Mouse (Mus musculus) C2C12 (cell line): ENCODE data around the gene Josd2. TPM values are rescaled to one million over a fixed set of nuclear protein-coding genes. Genes with fewer than 3 reads are reported as not detected.

Source experiments
- H3K27me3 ChIP-seq: one replicate; pipeline ENCODE4 v1.6.1; 2011; ENCODE audit not compliant: control insufficient read depth, insufficient read depth, insufficient read length
- H3K36me3 ChIP-seq: one replicate; pipeline ENCODE4 v1.6.1; 2011; ENCODE audit not compliant: control insufficient read depth, insufficient read depth
- H3K4me3 ChIP-seq: one replicate; pipeline ENCODE4 v1.5.1; 2011; ENCODE audit warnings: mild to moderate bottlenecking, control low read depth; ENCODE audit not compliant: poor library complexity, insufficient read depth, severe bottlenecking
- H3K79me2 ChIP-seq: one replicate; pipeline ENCODE4 v1.6.1; 2011; ENCODE audit not compliant: control insufficient read depth, insufficient read depth
- H3K79me3 ChIP-seq: one replicate; pipeline ENCODE4 v1.6.1; 2011; ENCODE audit warnings: low read depth, control low read depth
- H3ac ChIP-seq: one replicate; pipeline ENCODE3; 2011; ENCODE audit warnings: low read depth; ENCODE audit not compliant: control insufficient read depth, insufficient read length
- CEBPB ChIP-seq: IDR thresholded peaks from one replicate; pipeline ENCODE4 v1.6.1; 2011; ENCODE audit warnings: low read depth, mild to moderate bottlenecking, control low read depth, moderate library complexity
- CTCF ChIP-seq: IDR thresholded peaks from one replicate; pipeline ENCODE4 v1.5.1; 2011; ENCODE audit not compliant: control insufficient read depth, insufficient read depth, insufficient read length
- FOSL1 ChIP-seq: IDR thresholded peaks from one replicate; pipeline ENCODE4 v1.8.0; 2011; ENCODE audit warnings: mild to moderate bottlenecking, low read length; ENCODE audit not compliant: poor library complexity, insufficient read depth, severe bottlenecking
- MAX ChIP-seq: IDR thresholded peaks from one replicate; pipeline ENCODE4 v1.6.1; 2011; ENCODE audit warnings: mild to moderate bottlenecking, control low read depth
- MYOD1 ChIP-seq: IDR thresholded peaks from one replicate; pipeline ENCODE4 v1.6.1; 2011; ENCODE audit warnings: low read depth; ENCODE audit not compliant: control insufficient read depth, insufficient read length
- MYOG ChIP-seq: IDR thresholded peaks from one replicate; pipeline ENCODE4 v1.6.1; 2011; ENCODE audit not compliant: control insufficient read depth, insufficient read length; ENCODE audit errors: extremely low read depth
- USF1 ChIP-seq: IDR thresholded peaks from one replicate; pipeline ENCODE4 v1.6.1; 2011; ENCODE audit warnings: low read depth, mild to moderate bottlenecking, control low read depth, moderate library complexity
- polyA plus RNA-seq: library from polyadenylated mRNA; unstranded; fragments of >200 nt; fragmentation: generic; extraction: Trizol; gene quantifications from one replicate; pipeline ENCODE4 v1.2.1, GENCODE M21; 2012; ENCODE audit warnings: missing spikeins

Gene Josd2
- polyA plus RNA-seq, 1 experiment = 77.5 TPM

GRCm38 (mm10) chr7:44484841-44485571 lies 17.2 kb downstream of the Josd2 start:
- TF ChIP-seq CTCF (peak; percentile 71), USF1 (no peak)
- Histone ChIP-seq H3K4me3 (no peak overlapping the region), H3K36me3 (no peaks in the 10 kb centered on the region), H3K79me3 (no peaks in the 10 kb centered on the region), H3K79me2 (no peaks in the 10 kb centered on the region), H3K27me3 (no peaks in the 10 kb centered on the region), H3ac (no peak overlapping the region)

- no peaks in the 10 kb centered on the region for H3K79me3 ChIP-seq
- no peak overlapping the region for H3ac ChIP-seq
- TF ChIP-seq CTCF = no peak
- TF ChIP-seq MYOD1 = no peak
- no peak for TF ChIP-seq FOSL1
- H3K79me2 ChIP-seq = no peaks in the 10 kb centered on the region
- no peak overlapping the region for H3K4me3 ChIP-seq
- no peaks in the 10 kb centered on the region for H3K27me3 ChIP-seq
- no peaks in the 10 kb centered on the region for H3K36me3 ChIP-seq
Measured at GRCm38 (mm10) chr7:44485572-44486195, 17.9 kb downstream of the Josd2 start.

- no peaks in the 10 kb centered on the region for H3K36me3 ChIP-seq
- no peaks in the 10 kb centered on the region for H3K79me2 ChIP-seq
- TF ChIP-seq CTCF = no peak
- TF ChIP-seq USF1 = no peak
- no peak for TF ChIP-seq MYOD1
- TF ChIP-seq CEBPB = no peak
- TF ChIP-seq FOSL1 = no peak
- no peak for TF ChIP-seq MAX
- no peak for TF ChIP-seq MYOG
- no peak overlapping the region for H3K4me3 ChIP-seq
- H3K27me3 ChIP-seq = no peaks in the 10 kb centered on the region
- no peak overlapping the region for H3ac ChIP-seq
- no peaks in the 10 kb centered on the region for H3K79me3 ChIP-seq
Measured at GRCm38 (mm10) chr7:44486927-44487575, 19.3 kb downstream of the Josd2 start.

- Histone ChIP-seq H3K27me3 (no peaks in the 10 kb centered on the region), H3K36me3 (no peaks in the 10 kb centered on the region), H3ac (no peak overlapping the region), H3K79me3 (no peaks in the 10 kb centered on the region), H3K79me2 (no peaks in the 10 kb centered on the region), H3K4me3 (no peak overlapping the region)
- TF ChIP-seq MYOG (no peak), MAX (no peak), MYOD1 (no peak), CTCF (no peak), USF1 (no peak), FOSL1 (no peak), CEBPB (no peak)
Measured at GRCm38 (mm10) chr7:44487936-44488335, 20.2 kb downstream of the Josd2 start.

- peaks cover 1% of the 10 kb centered on the region for H3K79me2 ChIP-seq
- TF ChIP-seq FOSL1 = no peak
- no peak for TF ChIP-seq MYOG
- no peak for TF ChIP-seq USF1
- no peak for TF ChIP-seq CTCF
- TF ChIP-seq CEBPB = no peak
- no peaks in the 10 kb centered on the region for H3K36me3 ChIP-seq
- no peak overlapping the region for H3K4me3 ChIP-seq
- H3ac ChIP-seq = no peak overlapping the region
- no peaks in the 10 kb centered on the region for H3K27me3 ChIP-seq
- no peaks in the 10 kb centered on the region for H3K79me3 ChIP-seq
Measured at GRCm38 (mm10) chr7:44488545-44488944, 20.8 kb downstream of the Josd2 start.
